Mouse (Mus musculus): ENCODE measurements around the gene Specc1l. TPM values are rescaled to one million over a fixed set of nuclear protein-coding genes. Genes with fewer than 3 reads are reported as not detected.

Gene Specc1l
- polyA plus RNA-seq, 1 experiment = 31.6 TPM

DNA sequence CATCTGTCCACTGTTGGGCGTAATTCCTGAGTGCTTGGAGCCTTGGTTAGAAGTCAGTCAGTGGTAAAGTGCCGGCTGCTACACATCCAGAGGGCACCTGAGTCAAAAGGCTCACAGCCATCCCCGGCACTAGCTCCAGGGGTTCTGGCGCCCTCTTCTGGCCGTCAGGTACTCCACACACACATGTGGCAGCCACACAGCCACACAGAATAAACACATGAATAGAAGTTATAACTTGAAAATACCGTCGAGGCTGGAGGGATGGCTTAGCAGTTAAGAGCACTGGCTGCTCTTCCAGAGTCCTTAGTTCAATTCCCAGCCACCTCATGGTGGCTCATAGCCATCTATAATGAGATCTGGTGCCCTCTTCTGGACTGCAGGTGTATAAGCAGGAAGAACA is 20.2 kb upstream of the Specc1l start:
- Histone ChIP-seq H3K4me3 (ENCODE audit: control insufficient read depth, insufficient read depth, low read length) (no peak overlapping the region), H3K27me3 (ENCODE audit: control insufficient read depth, insufficient read depth, low read length) (no peaks in the 10 kb centered on the region), H3K36me3 (ENCODE audit: control insufficient read depth, insufficient read depth, low read length) (no peaks in the 10 kb centered on the region), H3K27ac (ENCODE audit: control insufficient read depth, insufficient read depth, low read length) (no peak overlapping the region), H3K4me1 (replicated peaks; ENCODE audit: control insufficient read depth, insufficient read depth, low read length) (0 out of 2 replicates have a peak, but pooled peaks cover 4% of the 10 kb centered on the region)
- DNase-seq = no peak
- 75% methylated on average over 7 of the region's 7 CpGs for WGBS
- no peak for TF ChIP-seq POLR2A (IDR thresholded peaks at IDR 0.05; ENCODE audit: control insufficient read depth, extremely low read depth, insufficient read depth, low read length, poor library complexity)
- 0 out of 2 replicates have a peak, but pooled peaks have one; percentile 51 for TF ChIP-seq CTCF (IDR thresholded peaks at IDR 0.05; ENCODE audit: borderline replicate concordance, control insufficient read depth, extremely low read depth, insufficient read depth, low read length, poor library complexity)

- H3K4me3 ChIP-seq (ENCODE audit: control insufficient read depth, insufficient read depth, low read length) = no peak overlapping the region
- no peak overlapping the region for H3K27ac ChIP-seq (ENCODE audit: control insufficient read depth, insufficient read depth, low read length)
- WGBS = 96% methylated on average over 1 of the region's 1 CpGs
- H3K36me3 ChIP-seq (ENCODE audit: control insufficient read depth, insufficient read depth, low read length) = no peaks in the 10 kb centered on the region
- no peak for TF ChIP-seq POLR2A (IDR thresholded peaks at IDR 0.05; ENCODE audit: control insufficient read depth, extremely low read depth, insufficient read depth, low read length, poor library complexity)
- TF ChIP-seq CTCF (IDR thresholded peaks at IDR 0.05; ENCODE audit: borderline replicate concordance, control insufficient read depth, extremely low read depth, insufficient read depth, low read length, poor library complexity) = no peak
- no peak for DNase-seq
- H3K27me3 ChIP-seq (ENCODE audit: control insufficient read depth, insufficient read depth, low read length) = no peaks in the 10 kb centered on the region
- H3K4me1 ChIP-seq (replicated peaks; ENCODE audit: control insufficient read depth, insufficient read depth, low read length) = no peaks in the 10 kb centered on the region
Measured at GRCm38 (mm10) chr10:75197817-75198216, 14.1 kb upstream of the Specc1l start.

GRCm38 (mm10) chr10:75200733-75201132 is 11.1 kb upstream of the Specc1l start:
- Histone ChIP-seq H3K4me3 (ENCODE audit: control insufficient read depth, insufficient read depth, low read length) (no peak overlapping the region), H3K27me3 (ENCODE audit: control insufficient read depth, insufficient read depth, low read length) (no peaks in the 10 kb centered on the region), H3K4me1 (replicated peaks; ENCODE audit: control insufficient read depth, insufficient read depth, low read length) (no peaks in the 10 kb centered on the region), H3K27ac (ENCODE audit: control insufficient read depth, insufficient read depth, low read length) (no peak overlapping the region), H3K36me3 (ENCODE audit: control insufficient read depth, insufficient read depth, low read length) (no peaks in the 10 kb centered on the region)
- no peak for DNase-seq
- WGBS = 92% methylated on average over 1 of the region's 1 CpGs
- TF ChIP-seq POLR2A (IDR thresholded peaks at IDR 0.05; ENCODE audit: control insufficient read depth, extremely low read depth, insufficient read depth, low read length, poor library complexity) (no peak), CTCF (IDR thresholded peaks at IDR 0.05; ENCODE audit: borderline replicate concordance, control insufficient read depth, extremely low read depth, insufficient read depth, low read length, poor library complexity) (no peak)

- DNase-seq = no peak
- Histone ChIP-seq H3K27ac (ENCODE audit: control insufficient read depth, insufficient read depth, low read length) (no peak overlapping the region), H3K4me3 (ENCODE audit: control insufficient read depth, insufficient read depth, low read length) (no peak overlapping the region), H3K4me1 (replicated peaks; ENCODE audit: control insufficient read depth, insufficient read depth, low read length) (no peaks in the 10 kb centered on the region), H3K36me3 (ENCODE audit: control insufficient read depth, insufficient read depth, low read length) (no peaks in the 10 kb centered on the region), H3K27me3 (ENCODE audit: control insufficient read depth, insufficient read depth, low read length) (no peaks in the 10 kb centered on the region)
- 93% methylated on average over 4 of the region's 4 CpGs for WGBS
- no peak for TF ChIP-seq POLR2A (IDR thresholded peaks at IDR 0.05; ENCODE audit: control insufficient read depth, extremely low read depth, insufficient read depth, low read length, poor library complexity)
- no peak for TF ChIP-seq CTCF (IDR thresholded peaks at IDR 0.05; ENCODE audit: borderline replicate concordance, control insufficient read depth, extremely low read depth, insufficient read depth, low read length, poor library complexity)
Measured at GRCm38 (mm10) chr10:75206192-75206591, 5.7 kb upstream of the Specc1l start.

DNA sequence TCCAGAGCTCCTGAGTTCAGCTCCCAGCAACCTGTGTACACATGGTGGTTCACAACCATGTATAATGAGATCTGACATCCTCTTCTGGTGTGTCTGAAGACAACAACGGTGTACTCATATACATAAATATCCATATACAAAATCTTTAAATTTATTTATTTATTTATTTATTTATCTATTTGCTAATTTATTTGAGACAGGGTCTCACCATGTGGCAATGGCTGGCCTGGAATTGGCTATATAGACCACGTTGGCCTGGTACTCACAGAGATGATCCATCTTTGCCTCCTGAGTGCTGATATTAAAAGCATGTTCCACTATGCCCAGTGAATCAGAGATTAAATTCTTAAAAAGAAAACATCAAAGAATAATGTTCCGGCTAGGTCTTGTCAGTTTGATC is 1.0 kb upstream of the Specc1l start:
- 96% methylated on average over 3 of the region's 3 CpGs for WGBS
- TF ChIP-seq POLR2A (IDR thresholded peaks at IDR 0.05; ENCODE audit: control insufficient read depth, extremely low read depth, insufficient read depth, low read length, poor library complexity) (no peak), CTCF (IDR thresholded peaks at IDR 0.05; ENCODE audit: borderline replicate concordance, control insufficient read depth, extremely low read depth, insufficient read depth, low read length, poor library complexity) (no peak)
- Histone ChIP-seq H3K4me3 (ENCODE audit: control insufficient read depth, insufficient read depth, low read length) (no peak overlapping the region), H3K27ac (ENCODE audit: control insufficient read depth, insufficient read depth, low read length) (no peak overlapping the region), H3K27me3 (ENCODE audit: control insufficient read depth, insufficient read depth, low read length) (no peaks in the 10 kb centered on the region), H3K4me1 (replicated peaks; ENCODE audit: control insufficient read depth, insufficient read depth, low read length) (peaks cover 4% of the 10 kb centered on the region; the same call in 1 of the 2 replicates), H3K36me3 (ENCODE audit: control insufficient read depth, insufficient read depth, low read length) (no peaks in the 10 kb centered on the region)
- DNase-seq = no peak

DNA sequence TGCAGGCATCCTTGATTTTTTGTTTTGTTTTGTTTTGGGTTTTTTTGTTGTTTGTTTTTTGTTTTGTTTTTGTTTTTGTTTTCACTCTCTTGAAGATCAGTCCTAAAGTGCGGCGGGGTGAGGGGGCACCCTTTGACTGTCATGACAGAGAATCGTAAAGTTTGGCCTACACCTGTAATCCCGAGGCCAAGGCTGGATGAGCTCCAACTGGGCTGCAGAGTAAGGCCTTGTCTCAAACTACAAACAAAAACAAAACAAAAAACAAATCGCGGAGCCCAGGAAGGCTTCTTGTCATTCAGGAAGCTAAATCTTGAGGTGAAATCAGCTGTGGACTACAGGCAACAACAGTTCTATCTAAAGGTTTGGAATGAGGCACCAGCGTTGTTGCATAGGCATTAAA is 1.1 kb downstream of the Specc1l start:
- Histone ChIP-seq H3K27me3 (ENCODE audit: control insufficient read depth, insufficient read depth, low read length) (no peaks in the 10 kb centered on the region), H3K36me3 (ENCODE audit: control insufficient read depth, insufficient read depth, low read length) (no peaks in the 10 kb centered on the region), H3K4me1 (replicated peaks; ENCODE audit: control insufficient read depth, insufficient read depth, low read length) (peaks cover 4% of the 10 kb centered on the region; the same call in 1 of the 2 replicates), H3K27ac (ENCODE audit: control insufficient read depth, insufficient read depth, low read length) (no peak overlapping the region), H3K4me3 (ENCODE audit: control insufficient read depth, insufficient read depth, low read length) (no peak overlapping the region)
- no peak for TF ChIP-seq CTCF (IDR thresholded peaks at IDR 0.05; ENCODE audit: borderline replicate concordance, control insufficient read depth, extremely low read depth, insufficient read depth, low read length, poor library complexity)
- no peak for TF ChIP-seq POLR2A (IDR thresholded peaks at IDR 0.05; ENCODE audit: control insufficient read depth, extremely low read depth, insufficient read depth, low read length, poor library complexity)
- no peak for DNase-seq
- 62% methylated on average over 7 of the region's 7 CpGs for whole genome bisulfite sequencing

DNA sequence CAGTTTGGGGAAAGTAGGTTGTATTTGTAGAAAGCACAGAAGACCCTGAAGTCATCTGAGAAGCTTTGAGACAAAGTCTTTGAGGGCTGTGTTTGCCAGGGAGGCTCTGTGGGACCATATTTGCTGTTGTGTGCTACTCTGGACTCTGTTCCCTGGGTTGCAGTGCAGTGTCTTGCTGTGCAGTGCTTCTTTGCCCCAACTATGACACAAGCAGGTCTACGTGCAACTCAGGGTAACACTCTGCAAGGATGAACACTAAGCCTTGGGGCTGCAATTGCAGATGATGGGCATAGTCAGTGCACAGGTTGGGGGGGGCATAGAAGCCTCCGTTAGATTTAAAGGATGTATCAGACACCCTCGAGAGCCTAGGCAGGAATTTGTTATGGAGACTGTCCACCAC is 8.8 kb downstream of the Specc1l start:
- 93% methylated on average over 3 of the region's 3 CpGs for WGBS
- Histone ChIP-seq H3K4me1 (replicated peaks; ENCODE audit: control insufficient read depth, insufficient read depth, low read length) (peaks cover 6% of the 10 kb centered on the region), H3K27ac (ENCODE audit: control insufficient read depth, insufficient read depth, low read length) (no peak overlapping the region), H3K36me3 (ENCODE audit: control insufficient read depth, insufficient read depth, low read length) (no peaks in the 10 kb centered on the region), H3K27me3 (ENCODE audit: control insufficient read depth, insufficient read depth, low read length) (no peaks in the 10 kb centered on the region), H3K4me3 (ENCODE audit: control insufficient read depth, insufficient read depth, low read length) (no peak overlapping the region)
- TF ChIP-seq CTCF (IDR thresholded peaks at IDR 0.05; ENCODE audit: borderline replicate concordance, control insufficient read depth, extremely low read depth, insufficient read depth, low read length, poor library complexity) (no peak), POLR2A (IDR thresholded peaks at IDR 0.05; ENCODE audit: control insufficient read depth, extremely low read depth, insufficient read depth, low read length, poor library complexity) (no peak)
- DNase-seq = no peak
